Mouse (Mus musculus): Measurements from ENCODE around the gene Arhgap15.

DNA sequence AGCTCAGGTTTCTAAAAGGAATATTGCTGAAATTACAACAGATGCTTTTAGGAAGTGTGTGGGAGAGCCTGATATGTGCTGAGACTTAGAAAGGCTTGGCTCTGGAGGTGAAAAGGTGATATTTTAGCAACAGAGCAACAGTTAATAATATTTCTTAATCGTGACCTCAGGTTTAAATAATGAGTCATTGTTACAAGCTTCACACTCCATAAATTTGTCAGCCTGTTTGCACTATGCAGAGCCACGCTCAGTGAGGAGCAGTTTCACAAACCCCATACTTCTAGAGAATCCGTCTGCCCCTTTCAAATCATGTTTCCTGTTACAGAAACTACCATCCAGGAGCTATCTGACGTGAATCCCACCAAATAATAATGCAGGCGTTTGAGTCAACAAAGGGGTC lies 213.8 kb downstream of the Arhgap15 start:
- TF ChIP-seq CTCF (IDR thresholded peaks at IDR 0.05; ENCODE audit: borderline replicate concordance, insufficient read depth, low read length): no peak
- TF ChIP-seq POLR2A (IDR thresholded peaks at IDR 0.05; ENCODE audit: low read depth, low read length): no peak

Data from embryonic fibroblast, embryonic 13.5 days (primary cell).